13 mouse cellular contexts compared by ENCODE assay signal in the genomic region with DNA sequence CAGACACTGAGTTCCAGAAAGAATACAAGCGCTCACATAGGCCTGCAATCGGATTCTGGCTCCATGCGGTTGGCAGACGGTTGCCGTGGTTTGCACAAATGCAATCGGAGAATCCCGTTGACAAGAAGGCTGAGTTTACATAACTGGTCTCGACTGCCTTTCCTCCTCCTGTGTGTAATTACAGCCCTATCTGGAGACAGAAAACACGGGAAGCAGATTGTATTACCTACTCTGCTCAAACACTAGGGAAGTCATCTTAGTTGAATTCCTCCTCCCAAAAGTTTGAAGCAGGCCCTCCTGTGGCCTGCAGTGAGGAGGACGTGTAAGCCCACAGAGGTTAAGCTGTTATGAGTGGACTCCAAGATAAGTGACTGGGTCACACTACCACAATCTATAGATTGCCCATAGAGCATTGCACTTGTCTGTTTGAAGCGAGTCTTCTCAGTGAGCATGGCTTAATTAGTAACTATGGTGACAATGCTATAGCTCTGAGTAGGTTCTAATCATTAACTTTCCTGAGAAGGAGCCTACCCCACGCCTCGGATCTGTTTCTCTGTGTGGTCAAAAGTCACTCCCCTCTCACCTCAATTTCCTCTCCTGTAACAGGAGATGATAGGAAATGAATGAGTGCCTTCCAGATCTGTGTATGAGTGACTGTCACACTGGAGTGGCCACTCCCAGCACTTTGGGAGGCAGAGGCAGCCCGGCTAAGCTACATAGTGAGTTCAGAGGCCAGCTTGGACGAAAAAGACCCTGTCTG. TPM values are rescaled to one million over a fixed set of nuclear protein-coding genes. Genes with fewer than 3 reads are reported as not detected.
DNase-seq lines count a peak whose midpoint lies in the region; ATAC-seq and TF ChIP-seq lines count a peak whose summit lies in the region.
"Had no signal": no experiment of that assay in that cellular context is flagged by ENCODE, and none has a peak within 500 bp of the region (broad histone marks: within the 10 kb centered on the region; RNA-seq: fewer than 3 reads in every experiment).

No protein-coding gene starts in this region.

- peak; percentile 52 for DNase-seq in 416B (ENCODE audit: low read depth)
- peak; percentile 42 for DNase-seq in embryonic facial prominence, embryonic 10.5 days (ENCODE audit: low spot score)
- peak; percentile 76 for DNase-seq in kidney, adult 2 months
- DNase-seq in liver, embryonic 13.5 days, result no peak
- no peak for DNase-seq in MN1 (ENCODE audit: low spot score)
- DNase-seq in left cerebral cortex, postnatal 10 days (ENCODE audit: extremely low spot score in 1 of 2, low spot score in 2 of 2), result no peak
- no peak for DNase-seq in left cerebral cortex, adult 2 months (ENCODE audit: extremely low spot score in 1 of 2, low spot score in 2 of 2)
- no peak for DNase-seq in heart, adult 9 months (ENCODE audit: low spot score in 2 of 2)
- DNase-seq: adrenal gland, postnatal 14 days; heart, adult 18-20 months; thymus, postnatal 36 days had no signal

- TF ChIP-seq POLR2A in kidney, adult 2 months (IDR thresholded peaks at IDR 0.05; ENCODE audit: low read depth, low read length), result no peak

- H3K27me3 ChIP-seq in embryonic facial prominence, embryonic 10.5 days (replicated peaks; ENCODE audit: low read depth, poor library complexity, severe bottlenecking), result no peaks in the 10 kb centered on the region
- H3K27me3 ChIP-seq in kidney, adult 2 months (replicated peaks; ENCODE audit: control insufficient read depth, insufficient read depth, low read length), result no peaks in the 10 kb centered on the region
- no peaks in the 10 kb centered on the region for H3K27me3 ChIP-seq in liver, embryonic 13.5 days

- H3K4me2 ChIP-seq in liver, embryonic 13.5 days, result no peak overlapping the region

- H3K27ac ChIP-seq in embryonic facial prominence, embryonic 10.5 days (replicated peaks), result peak overlapping the region; percentile 63
- H3K27ac ChIP-seq in kidney, adult 2 months (ENCODE audit: insufficient read depth, low read depth, low read length), result peak overlapping the region; percentile 35
- peak overlapping the region; percentile 57 for H3K27ac ChIP-seq in liver, embryonic 13.5 days
- H3K27ac ChIP-seq in left cerebral cortex, adult 2 months, result no peak overlapping the region
- H3K27ac ChIP-seq: layer of hippocampus, adult 2 months; macrophage had no signal

- peaks cover 40% of the 10 kb centered on the region for H3K4me1 ChIP-seq in embryonic facial prominence, embryonic 10.5 days
- peaks cover 18% of the 10 kb centered on the region for H3K4me1 ChIP-seq in kidney, adult 2 months (ENCODE audit: control insufficient read depth, insufficient read depth, low read length)
- peaks cover 10% of the 10 kb centered on the region; the same call in 1 of the 2 replicates for H3K4me1 ChIP-seq in liver, embryonic 13.5 days (replicated peaks)

- ATAC-seq in liver, embryonic 13.5 days (ENCODE audit: low read depth), result peak; percentile 77

- H3K4me3 ChIP-seq in embryonic facial prominence, embryonic 10.5 days, result no peak overlapping the region
- H3K4me3 ChIP-seq in kidney, adult 2 months (ENCODE audit: insufficient read depth, low read depth, low read length), result no peak overlapping the region
- H3K4me3 ChIP-seq in liver, embryonic 13.5 days (replicated peaks), result no peak overlapping the region
- no peak overlapping the region for H3K4me3 ChIP-seq in left cerebral cortex, adult 2 months
- H3K4me3 ChIP-seq: layer of hippocampus, adult 2 months had no signal

- intact Hi-C loops in left cerebral cortex, postnatal 10 days (cut with DNase I), result loop anchor here (5.0 kb wide), 1 partner anchor 39 kb away; no protein-coding TSS in a partner anchor
- intact Hi-C loops in left cerebral cortex, adult 2 months (cut with DNase I), result no loop called here

- WGBS in embryonic facial prominence, embryonic 10.5 days, result 47% methylated on average over 15 of the region's 15 CpGs
- 56% methylated on average over 15 of the region's 15 CpGs for WGBS in kidney, adult 2 months
- WGBS in liver, embryonic 13.5 days (ENCODE audit: insufficient replicate concordance), result 61% methylated on average over 15 of the region's 15 CpGs

- 0 out of 2 replicates have a peak, but pooled peaks cover 4% of the 10 kb centered on the region for H3K9me3 ChIP-seq in embryonic facial prominence, embryonic 10.5 days
- H3K9me3 ChIP-seq in liver, embryonic 13.5 days (replicated peaks), result no peaks in the 10 kb centered on the region

- no peaks in the 10 kb centered on the region; the same call in 1 of the 2 replicates for H3K36me3 ChIP-seq in embryonic facial prominence, embryonic 10.5 days (replicated peaks)
- no peaks in the 10 kb centered on the region for H3K36me3 ChIP-seq in kidney, adult 2 months (ENCODE audit: control insufficient read depth, insufficient read depth, low read length)
- no peaks in the 10 kb centered on the region for H3K36me3 ChIP-seq in liver, embryonic 13.5 days

- no peak for TF ChIP-seq CTCF in kidney, adult 2 months (conservative IDR thresholded peaks at IDR 0.05; ENCODE audit: insufficient read depth, insufficient read length, low read depth, low read length)
- no peak for TF ChIP-seq CTCF in left cerebral cortex, adult 2 months (IDR thresholded peaks at IDR 0.05)

- no peak overlapping the region for H3K9ac ChIP-seq in liver, embryonic 13.5 days

RNA-seq across cellular contexts. Expression of a gene that starts 37.5 kb away (rescaled TPM):
- 9.1 and 10.8 TPM in 2 replicates for polyA plus RNA-seq in embryonic facial prominence, embryonic 10.5 days (2016; fragmentation: Nextera tagmentation; extraction: Ambion mirVana)
- polyA plus RNA-seq in kidney, adult 2 months (2012; rRNA removed), result 3.8 TPM in 2 replicates
- polyA plus RNA-seq in liver, embryonic 13.5 days (2015; fragmentation: Nextera tagmentation; extraction: Ambion mirVana), result 1.2 and 1.4 TPM in 2 replicates
- total RNA-seq in left cerebral cortex, postnatal 10 days (2021), result 1 to 10 TPM; 5.6 to 7.4 TPM
- 1 to 10 TPM; 5.4 to 6.1 TPM for total RNA-seq in left cerebral cortex, adult 2 months (2021)

Comparison
In these comparisons a context has a peak if more than half of its experiments do, and no peak if none do; other contexts are left out.
1. DNase-seq: peak in 416B (single experiment), embryonic facial prominence, embryonic 10.5 days (single experiment) and kidney, adult 2 months (single experiment); none in liver, embryonic 13.5 days (single experiment), MN1 (single experiment), left cerebral cortex, postnatal 10 days (0 of 2), left cerebral cortex, adult 2 months (0 of 2) and heart, adult 9 months (0 of 2).